Mouse (Mus musculus): ENCODE measurements at regions not wholly inside any gene's neighbourhood (a gene's known extent, or its start where the extent isn't known, plus 50 kb on each side); places are given as distances from the start of the nearest gene placed in this dataset.

GRCm38 (mm10) chr9:35340263-35340573, 72.6 kb downstream of the Rpusd4 start:
- H3K27me3 ChIP-seq: no peaks in the 10 kb centered on the region
- ATAC-seq (ENCODE audit: insufficient number of reproducible peaks, low FRiP score, low TSS enrichment, low read depth): no peak
- peak overlapping the region; percentile 87 for H3K27ac ChIP-seq (replicated peaks)
- WGBS: 62% methylated on average over 4 of the region's 4 CpGs
- no peak overlapping the region for H3K4me2 ChIP-seq (replicated peaks)
- peaks cover 83% of the 10 kb centered on the region for H3K4me1 ChIP-seq
- no peak overlapping the region for H3K4me3 ChIP-seq (replicated peaks)
- no peak overlapping the region for H3K9ac ChIP-seq
- H3K36me3 ChIP-seq: no peaks in the 10 kb centered on the region
- H3K9me3 ChIP-seq (replicated peaks): no peaks in the 10 kb centered on the region

GRCm38 (mm10) chr9:35340811-35341210, 73.1 kb downstream of the Rpusd4 start:
- H3K9me3 ChIP-seq (replicated peaks): no peaks in the 10 kb centered on the region
- no peaks in the 10 kb centered on the region for H3K27me3 ChIP-seq
- no peak overlapping the region for H3K4me3 ChIP-seq (replicated peaks)
- WGBS: 24% methylated on average over 3 of the region's 3 CpGs
- H3K27ac ChIP-seq (replicated peaks): peak overlapping the region; percentile 87
- H3K4me2 ChIP-seq (replicated peaks): no peak overlapping the region
- peaks cover 82% of the 10 kb centered on the region for H3K4me1 ChIP-seq
- no peaks in the 10 kb centered on the region for H3K36me3 ChIP-seq
- peak; percentile 31; the same call in 1 of the 2 replicates for ATAC-seq (ENCODE audit: insufficient number of reproducible peaks, low FRiP score, low TSS enrichment, low read depth)
- no peak overlapping the region for H3K9ac ChIP-seq

- H3K4me1 ChIP-seq: peaks cover 77% of the 10 kb centered on the region
- H3K4me2 ChIP-seq (replicated peaks): no peak overlapping the region
- no peaks in the 10 kb centered on the region for H3K36me3 ChIP-seq
- no peak overlapping the region for H3K4me3 ChIP-seq (replicated peaks)
- H3K9ac ChIP-seq: no peak overlapping the region
- H3K9me3 ChIP-seq (replicated peaks): no peaks in the 10 kb centered on the region
- H3K27me3 ChIP-seq: no peaks in the 10 kb centered on the region
- WGBS: 72% methylated on average over 5 of the region's 5 CpGs
- ATAC-seq (ENCODE audit: insufficient number of reproducible peaks, low FRiP score, low TSS enrichment, low read depth): no peak
- H3K27ac ChIP-seq (replicated peaks): peak overlapping the region; percentile 87
Observed at GRCm38 (mm10) chr9:35341386-35341785, 73.7 kb downstream of the Rpusd4 start.

- WGBS: 28% methylated on average over 2 of the region's 2 CpGs
- peaks cover 70% of the 10 kb centered on the region for H3K4me1 ChIP-seq
Observed at GRCm38 (mm10) chr9:35342436-35342835, 74.8 kb downstream of the Rpusd4 start.

GRCm38 (mm10) chr9:35343336-35343735, 75.7 kb downstream of the Rpusd4 start:
- peaks cover 65% of the 10 kb centered on the region for H3K4me1 ChIP-seq
- no peak overlapping the region for H3K9ac ChIP-seq
- H3K36me3 ChIP-seq: no peaks in the 10 kb centered on the region
- H3K27me3 ChIP-seq: no peaks in the 10 kb centered on the region
- peak overlapping the region; percentile 87 for H3K27ac ChIP-seq (replicated peaks)
- H3K4me3 ChIP-seq (replicated peaks): no peak overlapping the region
- no peak for ATAC-seq (ENCODE audit: insufficient number of reproducible peaks, low FRiP score, low TSS enrichment, low read depth)
- H3K9me3 ChIP-seq (replicated peaks): no peaks in the 10 kb centered on the region
- H3K4me2 ChIP-seq (replicated peaks): no peak overlapping the region

More at GRCm38 (mm10) chr9:35342436-35342835, 74.8 kb downstream of the Rpusd4 start:
- no peaks in the 10 kb centered on the region for H3K27me3 ChIP-seq
- H3K9ac ChIP-seq: no peak overlapping the region
- no peak for ATAC-seq (ENCODE audit: insufficient number of reproducible peaks, low FRiP score, low TSS enrichment, low read depth)
- no peaks in the 10 kb centered on the region for H3K9me3 ChIP-seq (replicated peaks)
- H3K4me2 ChIP-seq (replicated peaks): no peak overlapping the region
- H3K36me3 ChIP-seq: no peaks in the 10 kb centered on the region
- no peak overlapping the region for H3K4me3 ChIP-seq (replicated peaks)
- peak overlapping the region; percentile 87 for H3K27ac ChIP-seq (replicated peaks)

- H3K9ac ChIP-seq: no peak overlapping the region
- no peaks in the 10 kb centered on the region for H3K36me3 ChIP-seq
- H3K27me3 ChIP-seq: no peaks in the 10 kb centered on the region
- no peak for ATAC-seq (ENCODE audit: insufficient number of reproducible peaks, low FRiP score, low TSS enrichment, low read depth)
- peak overlapping the region; percentile 3; the same call in 1 of the 2 replicates for H3K27ac ChIP-seq (replicated peaks)
- no peak overlapping the region for H3K4me2 ChIP-seq (replicated peaks)
- H3K4me3 ChIP-seq (replicated peaks): no peak overlapping the region
- 41% methylated on average over 6 of the region's 6 CpGs for WGBS
- peaks cover 54% of the 10 kb centered on the region for H3K4me1 ChIP-seq
- no peaks in the 10 kb centered on the region for H3K9me3 ChIP-seq (replicated peaks)
Observed at GRCm38 (mm10) chr9:35344374-35344773, 76.6 kb upstream of the Cdon start.

- 60% methylated on average over 5 of the region's 5 CpGs for WGBS
- Histone ChIP-seq H3K4me2 (replicated peaks) (no peak overlapping the region), H3K4me3 (replicated peaks) (no peak overlapping the region), H3K9me3 (replicated peaks) (no peaks in the 10 kb centered on the region), H3K27ac (replicated peaks) (no peak overlapping the region), H3K9ac (no peak overlapping the region), H3K27me3 (no peaks in the 10 kb centered on the region), H3K36me3 (no peaks in the 10 kb centered on the region), H3K4me1 (peaks cover 45% of the 10 kb centered on the region)
- ATAC-seq (ENCODE audit: insufficient number of reproducible peaks, low FRiP score, low TSS enrichment, low read depth): no peak
Observed at GRCm38 (mm10) chr9:35346378-35346777, 74.5 kb upstream of the Cdon start.

- ATAC-seq (ENCODE audit: insufficient number of reproducible peaks, low FRiP score, low TSS enrichment, low read depth): no peak
- Histone ChIP-seq H3K4me3 (replicated peaks) (no peak overlapping the region), H3K4me1 (peaks cover 30% of the 10 kb centered on the region), H3K4me2 (replicated peaks) (no peak overlapping the region), H3K36me3 (no peaks in the 10 kb centered on the region), H3K9me3 (replicated peaks) (no peaks in the 10 kb centered on the region), H3K27me3 (no peaks in the 10 kb centered on the region), H3K9ac (no peak overlapping the region), H3K27ac (replicated peaks) (0 out of 2 replicates have a peak overlapping the region, but pooled peaks have one; percentile 9)
- 53% methylated on average over 2 of the region's 2 CpGs for WGBS
Observed at GRCm38 (mm10) chr9:35350046-35350552, 70.8 kb upstream of the Cdon start.

- Histone ChIP-seq H3K27ac (replicated peaks) (0 out of 2 replicates have a peak overlapping the region, but pooled peaks have one; percentile 48), H3K9ac (no peak overlapping the region), H3K4me1 (peaks cover 24% of the 10 kb centered on the region), H3K27me3 (no peaks in the 10 kb centered on the region), H3K4me3 (replicated peaks) (no peak overlapping the region), H3K4me2 (replicated peaks) (no peak overlapping the region), H3K36me3 (no peaks in the 10 kb centered on the region), H3K9me3 (replicated peaks) (no peaks in the 10 kb centered on the region)
- 13% methylated on average over 5 of the region's 5 CpGs for WGBS
- ATAC-seq (ENCODE audit: insufficient number of reproducible peaks, low FRiP score, low TSS enrichment, low read depth): no peak
Observed at GRCm38 (mm10) chr9:35351576-35351975, 69.4 kb upstream of the Cdon start.

- H3K27ac ChIP-seq (replicated peaks): 0 out of 2 replicates have a peak overlapping the region, but pooled peaks have one; percentile 17
- peak; percentile 76 for ATAC-seq (ENCODE audit: insufficient number of reproducible peaks, low FRiP score, low TSS enrichment, low read depth)
- peaks cover 32% of the 10 kb centered on the region for H3K4me1 ChIP-seq
- no peaks in the 10 kb centered on the region for H3K27me3 ChIP-seq
- 34% methylated on average over 7 of the region's 7 CpGs for WGBS
- H3K4me2 ChIP-seq (replicated peaks): no peak overlapping the region
- no peak overlapping the region for H3K9ac ChIP-seq
- no peaks in the 10 kb centered on the region for H3K36me3 ChIP-seq
- H3K4me3 ChIP-seq (replicated peaks): no peak overlapping the region
- H3K9me3 ChIP-seq (replicated peaks): no peaks in the 10 kb centered on the region
Observed at GRCm38 (mm10) chr9:35354652-35355130, 66.2 kb upstream of the Cdon start.

- Histone ChIP-seq H3K27me3 (no peaks in the 10 kb centered on the region), H3K9ac (no peak overlapping the region), H3K9me3 (replicated peaks) (no peaks in the 10 kb centered on the region), H3K4me2 (replicated peaks) (no peak overlapping the region), H3K27ac (replicated peaks) (peak overlapping the region; percentile 88), H3K36me3 (no peaks in the 10 kb centered on the region), H3K4me3 (replicated peaks) (no peak overlapping the region), H3K4me1 (peaks cover 62% of the 10 kb centered on the region)
- WGBS: 43% methylated on average over 6 of the region's 6 CpGs
- ATAC-seq (ENCODE audit: insufficient number of reproducible peaks, low FRiP score, low TSS enrichment, low read depth): no peak
Observed at GRCm38 (mm10) chr9:35359699-35360098, 61.2 kb upstream of the Cdon start.
